Mouse (Mus musculus): ENCODE data around the gene Pitpnm2.

DNA sequence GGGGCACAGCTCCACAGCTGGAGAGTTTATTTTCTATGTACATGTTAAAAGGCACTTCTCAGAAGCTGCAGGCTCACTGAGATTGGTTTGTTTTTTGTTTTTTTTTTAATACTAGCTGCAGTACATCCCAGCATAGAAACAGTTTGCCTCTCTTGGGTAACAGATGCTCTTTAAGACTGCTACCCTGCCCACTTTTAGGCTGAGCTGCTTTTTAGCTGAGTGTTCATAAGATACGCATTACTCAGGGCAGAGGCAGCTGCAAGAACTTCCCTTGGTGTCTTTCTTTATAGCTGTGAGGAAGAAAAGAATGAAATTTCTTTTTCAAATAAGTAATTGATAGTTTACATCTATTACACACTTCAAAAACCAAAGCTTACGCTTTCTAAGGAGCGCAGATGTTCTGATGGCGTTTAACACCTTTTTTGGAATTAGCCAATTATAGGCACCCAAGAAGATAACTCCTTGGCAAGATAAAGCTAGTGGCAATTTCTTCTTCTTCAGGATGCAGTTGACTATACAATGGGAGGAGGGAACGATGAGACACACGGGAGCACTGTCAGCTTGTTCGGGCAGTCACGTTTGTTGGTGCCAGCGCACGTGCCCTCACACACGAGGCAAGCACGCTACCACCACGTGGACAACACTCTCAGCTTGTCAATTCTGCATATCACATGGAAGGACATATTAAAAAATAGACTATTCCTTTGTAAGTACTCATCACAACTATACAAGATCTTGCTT, 3.2 kb upstream of the Pitpnm2 start:
- TF ChIP-seq CTCF (IDR thresholded peaks at IDR 0.05; ENCODE audit: low read depth) (no peak), EP300 (IDR thresholded peaks at IDR 0.05; ENCODE audit: low read depth) (no peak)

Data from liver, embryonic 14.5 days (tissue).